Mouse (Mus musculus): ENCODE measurements around the gene Pla2g4a.
"Not testable (repeated sequence)": the region's sequence is repeated elsewhere in the genome, so short reads cannot be mapped to it uniquely, and the experiment has no call there.

Gene Pla2g4a

GRCm38 (mm10) chr1:149923737-149924136 is 37.4 kb downstream of the Pla2g4a start:
- DNase-seq = not testable (repeated sequence)

- DNase-seq = no peak
These were observed 38.9 kb downstream of the Pla2g4a start for GRCm38 (mm10) chr1:149922219-149922618.

GRCm38 (mm10) chr1:149921325-149921724 is 39.8 kb downstream of the Pla2g4a start:
- no peak for DNase-seq

- no peak for DNase-seq
These were observed 41.8 kb downstream of the Pla2g4a start for GRCm38 (mm10) chr1:149919301-149919700.

GRCm38 (mm10) chr1:149912984-149913383 is 48.1 kb downstream of the Pla2g4a start:
- no peak for DNase-seq

- no peak for DNase-seq
These were observed 50.0 kb downstream of the Pla2g4a start for GRCm38 (mm10) chr1:149911050-149911449.

- no peak for DNase-seq
These were observed 63.0 kb downstream of the Pla2g4a start for GRCm38 (mm10) chr1:149898001-149898625.

- no peak for DNase-seq
These were observed 64.5 kb downstream of the Pla2g4a start for GRCm38 (mm10) chr1:149896590-149896989.

- DNase-seq = no peak
These were observed 66.2 kb downstream of the Pla2g4a start for GRCm38 (mm10) chr1:149894940-149895339.

- no peak for DNase-seq
These were observed 67.2 kb downstream of the Pla2g4a start for GRCm38 (mm10) chr1:149893903-149894302.

- DNase-seq = no peak
These were observed 70.0 kb downstream of the Pla2g4a start for GRCm38 (mm10) chr1:149891057-149891456.

GRCm38 (mm10) chr1:149882419-149883025 is 78.6 kb downstream of the Pla2g4a start:
- no peak for DNase-seq

GRCm38 (mm10) chr1:149878175-149878574 is 82.9 kb downstream of the Pla2g4a start:
- DNase-seq = no peak

- DNase-seq = no peak
These were observed 84.6 kb downstream of the Pla2g4a start for GRCm38 (mm10) chr1:149876502-149876901.

- DNase-seq = no peak
These were observed 89.5 kb downstream of the Pla2g4a start for GRCm38 (mm10) chr1:149871625-149872024.

GRCm38 (mm10) chr1:149867323-149867722 is 93.8 kb downstream of the Pla2g4a start:
- DNase-seq = no peak

- DNase-seq = no peak
These were observed 94.9 kb downstream of the Pla2g4a start for GRCm38 (mm10) chr1:149866202-149866601.

GRCm38 (mm10) chr1:149862801-149863200 is 98.3 kb downstream of the Pla2g4a start:
- no peak for DNase-seq

GRCm38 (mm10) chr1:149862181-149862580 is 98.9 kb downstream of the Pla2g4a start:
- no peak for DNase-seq

- DNase-seq = no peak
These were observed 99.5 kb downstream of the Pla2g4a start for GRCm38 (mm10) chr1:149861543-149861942.

- DNase-seq = no peak
These were observed 102.4 kb downstream of the Pla2g4a start for GRCm38 (mm10) chr1:149858734-149859133.

GRCm38 (mm10) chr1:149856720-149857119 is 104.4 kb downstream of the Pla2g4a start:
- no peak for DNase-seq

- DNase-seq = no peak
These were observed 105.5 kb downstream of the Pla2g4a start for GRCm38 (mm10) chr1:149855581-149855980.

GRCm38 (mm10) chr1:149854867-149855266 is 106.2 kb downstream of the Pla2g4a start:
- DNase-seq = no peak

- no peak for DNase-seq
These were observed 114.4 kb downstream of the Pla2g4a start for GRCm38 (mm10) chr1:149846655-149847054.

All from cerebellum, adult 11-12 months (tissue).